Mouse (Mus musculus) telencephalon, adult 2 months (tissue): ENCODE data around the gene Sox30.
A peak's percentile ranks its signal among the peaks of the same experiment; 100 is the strongest.

ENCODE experiments used
- DNase-seq: peaks from one replicate; pipeline ENCODE4 v3.0.0-alpha.2; 2011; ENCODE audit warnings: low read depth, low spot score

Gene Sox30

DNA sequence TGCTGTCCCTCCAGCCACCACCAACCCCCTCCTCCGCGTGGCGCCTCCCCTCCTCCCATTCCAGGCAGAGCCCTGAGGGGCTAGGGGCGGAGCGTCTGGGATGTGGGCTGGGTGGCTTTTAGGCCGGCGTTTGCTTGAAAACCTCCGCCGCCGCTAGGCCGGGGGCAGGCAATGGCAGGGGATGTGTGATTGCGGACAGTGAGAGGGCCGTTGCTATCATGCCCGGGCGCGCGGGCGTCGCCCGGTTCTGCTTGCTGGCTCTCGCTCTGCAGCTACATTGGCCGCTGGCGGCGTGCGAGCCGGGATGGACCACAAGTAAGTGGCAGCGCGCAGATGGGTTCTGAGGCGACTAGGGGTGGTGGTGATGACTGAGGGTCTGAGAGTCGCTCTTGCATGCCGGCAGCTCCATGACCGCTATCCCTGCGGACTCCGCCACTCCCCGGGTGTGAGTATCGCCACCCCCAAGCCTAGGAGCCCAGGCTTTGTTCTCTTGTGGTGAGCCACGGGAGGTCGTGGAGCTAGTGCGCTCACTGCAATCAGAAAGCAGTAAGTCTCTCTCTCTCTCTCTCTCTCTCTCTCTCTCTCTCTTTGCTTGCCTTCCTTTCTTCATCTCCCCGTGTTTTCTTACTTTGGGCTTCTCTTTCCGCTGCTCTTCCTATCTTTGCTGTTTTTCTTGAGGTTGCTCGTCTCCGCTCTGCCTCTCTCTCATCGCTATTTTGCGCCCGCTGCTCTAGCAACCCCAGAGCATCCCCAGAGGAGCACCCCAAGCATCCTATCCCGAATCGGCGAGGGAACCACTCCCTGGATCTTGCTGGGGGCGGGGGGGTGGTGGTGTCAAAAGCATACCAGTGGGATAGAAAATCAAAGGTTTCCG, 76.0 kb downstream of the Sox30 start, which contains the start of gene Adam19:
Adam19 (plus strand) TSS at position 97 of the 874 bp plus-strand sequence.
- peak; percentile 33 for DNase-seq

- no peak for DNase-seq
Observed at GRCm38 (mm10) chr11:46056770-46057411, 76.8 kb downstream of the Sox30 start.

GRCm38 (mm10) chr11:46058011-46058410, 77.9 kb downstream of the Sox30 start:
- DNase-seq = no peak

GRCm38 (mm10) chr11:46058916-46059315, 78.8 kb downstream of the Sox30 start:
- no peak for DNase-seq

DNA sequence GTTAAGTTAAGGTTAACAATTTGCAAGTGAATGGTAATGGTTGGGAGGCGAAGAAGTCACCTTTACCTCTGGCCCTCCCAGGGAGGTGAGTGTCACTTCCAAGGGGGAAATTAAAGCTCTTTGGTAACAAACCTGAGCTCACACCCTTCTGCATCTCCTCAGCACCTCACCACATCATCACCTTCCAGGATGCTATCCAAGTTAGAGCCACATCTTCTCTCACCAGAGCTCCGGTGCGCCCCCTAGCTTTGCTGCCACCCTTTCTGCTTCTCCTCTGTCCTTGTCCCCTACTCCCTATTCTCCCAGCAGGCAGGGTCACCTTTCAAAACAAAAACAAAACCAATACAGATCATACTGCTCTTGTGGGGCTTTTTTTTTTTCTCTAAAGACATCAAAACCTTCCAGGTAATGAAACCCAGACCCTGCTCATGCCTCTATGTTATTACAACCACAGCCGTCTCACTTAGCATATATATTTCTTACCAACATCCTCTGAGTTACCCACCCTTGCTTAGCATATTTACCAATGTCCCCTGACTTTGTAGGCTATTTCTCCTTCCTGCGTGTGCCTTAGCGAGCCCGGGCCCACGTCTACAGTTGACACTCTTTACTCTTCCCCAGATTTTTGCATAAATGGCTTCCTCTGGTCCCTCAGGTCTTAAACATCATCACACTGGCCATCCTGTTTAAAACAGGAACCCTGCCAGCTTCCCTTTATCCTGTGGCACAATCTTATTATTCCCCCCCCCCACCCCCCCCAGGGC, 80.0 kb downstream of the Sox30 start:
- DNase-seq = no peak

DNA sequence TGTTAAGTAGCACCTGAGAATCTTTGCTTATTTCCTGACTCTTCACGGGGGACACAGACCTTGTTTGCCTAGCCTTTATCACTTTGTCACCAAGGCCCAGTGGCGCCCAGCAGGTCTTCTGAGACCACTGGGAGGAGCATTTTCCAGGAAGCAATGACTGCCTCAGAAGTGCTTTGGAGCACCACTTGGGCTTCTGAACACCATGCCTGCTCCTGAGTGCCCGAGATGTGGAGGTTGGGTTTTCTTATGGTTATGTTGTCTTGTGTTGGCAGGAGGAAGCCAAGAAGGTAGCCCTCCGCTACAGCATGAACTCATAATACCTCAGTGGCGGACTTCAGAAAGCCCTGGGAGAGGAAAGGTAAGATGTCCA, 80.5 kb downstream of the Sox30 start:
- DNase-seq = no peak

GRCm38 (mm10) chr11:46061776-46062445, 81.8 kb downstream of the Sox30 start:
- DNase-seq = no peak

- peak; percentile 52 for DNase-seq
Observed at GRCm38 (mm10) chr11:46062569-46062968, 82.5 kb downstream of the Sox30 start.

- DNase-seq = no peak
Observed at GRCm38 (mm10) chr11:46062993-46063731, 83.1 kb downstream of the Sox30 start.

DNA sequence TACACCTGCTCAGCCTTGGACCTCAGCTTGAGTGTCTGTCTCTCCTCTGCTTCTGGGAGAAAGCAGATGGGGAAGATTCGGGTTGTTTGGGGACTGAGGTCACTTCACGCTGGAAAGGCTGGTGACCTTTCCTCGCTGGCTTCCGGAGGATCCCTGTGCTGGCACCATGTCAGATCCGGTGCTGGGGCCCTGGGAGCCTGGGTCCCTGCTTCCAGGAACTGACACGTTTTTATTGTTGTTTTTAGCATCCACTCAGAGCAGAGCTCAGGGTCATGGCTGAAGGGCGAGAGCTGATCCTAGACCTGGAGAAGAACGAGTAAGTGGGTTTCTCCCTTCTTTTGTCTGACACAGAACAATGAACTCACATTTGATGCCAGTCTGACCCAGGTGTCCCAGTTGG, 84.7 kb downstream of the Sox30 start:
- no peak for DNase-seq

- peak; percentile 36 for DNase-seq
Observed at GRCm38 (mm10) chr11:46065201-46066011, 85.3 kb downstream of the Sox30 start.
